Mouse (Mus musculus) forebrain, embryonic 16.5 days (tissue): ENCODE measurements around the gene Rabepk. TPM values are rescaled to one million over a fixed set of nuclear protein-coding genes. Genes with fewer than 3 reads are reported as not detected.
A peak's percentile ranks its signal among the peaks of the same experiment; 100 is the strongest.
"Not testable (repeated sequence)": the region's sequence is repeated elsewhere in the genome, so short reads cannot be mapped to it uniquely, and the experiment has no call there.

Experiments
- ATAC-seq: fragments of 200-750 bp; cut with Nextera tagmentation; 2 replicates; pipeline ENCODE4 v1.8.0; 2017; ENCODE audit warnings: mild to moderate bottlenecking, moderate library complexity
- H3K27ac ChIP-seq: fragments of 300-500 bp; sonication (generic); 2 replicates; pipeline ENCODE4 v1.5.1; 2014; ENCODE audit warnings: low read length, control low read depth
- H3K27me3 ChIP-seq: fragments of 300-500 bp; sonication (generic); replicated peaks from 2 replicates; pipeline ENCODE4 v1.6.1; 2014; ENCODE audit warnings: low read length; ENCODE audit not compliant: control insufficient read depth, insufficient read depth
- H3K36me3 ChIP-seq: fragments of 300-500 bp; sonication (generic); 2 replicates; pipeline ENCODE4 v1.6.1; 2014; ENCODE audit not compliant: control insufficient read depth, insufficient read depth
- H3K4me1 ChIP-seq: fragments of 300-500 bp; sonication (generic); replicated peaks from 2 replicates; pipeline ENCODE4 v1.6.1; 2014; ENCODE audit warnings: low read length; ENCODE audit not compliant: control insufficient read depth, insufficient read depth
- H3K4me2 ChIP-seq: fragments of 300-500 bp; sonication (generic); 2 replicates; pipeline ENCODE4 v1.6.1; 2014; ENCODE audit warnings: mild to moderate bottlenecking, low read length, control low read depth
- H3K4me3 ChIP-seq: fragments of 300-500 bp; sonication (generic); replicated peaks from 2 replicates; pipeline ENCODE4 v1.5.1; 2014; ENCODE audit warnings: mild to moderate bottlenecking, low read length, control low read depth
- H3K9ac ChIP-seq: fragments of 300-500 bp; sonication (generic); replicated peaks from 2 replicates; pipeline ENCODE4 v1.6.1; 2014; ENCODE audit warnings: low read depth, low read length, control low read depth
- H3K9me3 ChIP-seq: fragments of 300-500 bp; sonication (generic); 2 replicates; pipeline ENCODE4 v1.6.1; 2016; ENCODE audit warnings: low read length; ENCODE audit not compliant: control insufficient read depth
- WGBS: fragments of 180-500 bp; shearing (Covaris S2); extraction: QIAGEN DNeasy Blood & Tissue Kit; methylation state at CpG from one replicate; pipeline ENCODE4 v1.1.7; 2014; 5-methylcytosine and 5-hydroxymethylcytosine counted together
- polyA plus RNA-seq: library from polyadenylated mRNA; unstranded; fragments of >200 nt; fragmentation: Nextera tagmentation; extraction: Ambion mirVana; gene quantifications from 2 replicates; pipeline ENCODE4 v1.2.1, GENCODE M21; 2015

The Rabepk gene
- 29.9 and 30.8 TPM in 2 replicates for polyA plus RNA-seq

DNA sequence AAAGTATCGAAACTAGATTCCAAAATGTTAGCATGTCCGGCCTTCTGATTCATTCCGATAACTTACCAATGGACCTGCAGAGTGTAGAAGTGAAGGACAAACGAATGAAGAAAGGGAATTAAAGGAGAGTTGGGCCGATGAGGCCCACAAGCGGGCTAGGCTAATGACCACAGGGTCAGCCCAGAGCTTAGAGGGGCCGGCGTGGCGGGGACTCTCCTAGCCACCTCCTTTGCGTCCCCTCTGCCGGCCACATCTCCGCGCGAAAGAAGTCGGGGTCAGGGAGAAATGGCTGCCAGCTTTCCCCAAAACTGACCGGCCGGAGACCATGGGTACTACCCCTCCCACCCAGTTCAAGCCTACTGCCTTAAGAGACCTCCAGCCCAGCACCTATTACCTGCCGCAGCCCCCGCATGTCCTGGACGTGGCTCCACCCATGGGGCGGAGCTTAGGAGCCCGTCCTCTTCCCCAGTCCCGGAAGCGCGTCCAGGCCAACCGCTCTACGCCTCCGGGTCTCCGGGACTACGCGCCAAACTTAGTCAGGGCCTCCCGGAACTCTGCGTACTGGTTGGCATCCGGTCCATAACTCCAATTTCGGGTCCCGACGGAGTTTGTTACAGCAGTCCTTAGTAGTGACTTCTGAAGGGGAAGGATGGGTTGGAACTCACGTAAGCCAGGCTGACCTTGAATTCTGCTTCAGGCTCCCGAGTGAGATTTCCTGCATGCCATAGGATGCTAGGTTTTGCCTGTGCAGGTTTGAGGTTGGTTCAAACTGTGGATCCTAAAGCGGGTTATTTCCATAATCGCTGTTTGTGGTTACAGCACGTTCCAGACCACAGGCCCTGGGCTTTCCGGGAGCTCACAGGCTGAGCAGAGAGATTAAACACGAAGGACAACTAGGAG is at the start of gene Rabepk:
Rabepk (minus strand) TSS at position 556 of the 900 bp plus-strand sequence.
- peak within 1 kb of the TSS; percentile 93 for H3K4me2 ChIP-seq
- H3K9ac ChIP-seq = peak within 1 kb of the TSS; percentile 69
- peak within 1 kb of the TSS; percentile 60 for H3K4me3 ChIP-seq
- H3K9me3 ChIP-seq = no peaks in the 10 kb centered on the region
- peak; percentile 48 for ATAC-seq
- H3K36me3 ChIP-seq = no peaks in the 10 kb centered on the region
- 4% methylated on average over 44 of the region's 44 CpGs for WGBS
- H3K27me3 ChIP-seq = no peaks in the 10 kb centered on the region
- H3K27ac ChIP-seq = peak within 1 kb of the TSS; percentile 13; the same call in 1 of the 2 replicates
- H3K4me1 ChIP-seq = peaks cover 20% of the 10 kb centered on the region

GRCm38 (mm10) chr2:34847702-34848101 is 48.0 kb upstream of the Rabepk start:
- H3K4me2 ChIP-seq = no peak overlapping the region
- ATAC-seq = no peak
- 88% methylated on average over 1 of the region's 1 CpGs for whole genome bisulfite sequencing
- H3K9me3 ChIP-seq = no peaks in the 10 kb centered on the region
- H3K4me1 ChIP-seq = no peaks in the 10 kb centered on the region
- H3K27ac ChIP-seq = no peak overlapping the region
- H3K4me3 ChIP-seq = no peak overlapping the region
- H3K9ac ChIP-seq = no peak overlapping the region
- H3K27me3 ChIP-seq = no peaks in the 10 kb centered on the region
- H3K36me3 ChIP-seq = peaks cover 12% of the 10 kb centered on the region

- Histone ChIP-seq H3K27ac (no peak overlapping the region), H3K27me3 (no peaks in the 10 kb centered on the region), H3K4me1 (no peaks in the 10 kb centered on the region), H3K9ac (no peak overlapping the region), H3K9me3 (no peaks in the 10 kb centered on the region), H3K4me3 (no peak overlapping the region), H3K4me2 (no peak overlapping the region), H3K36me3 (no peaks in the 10 kb centered on the region)
- ATAC-seq = no peak
- 84% methylated on average over 11 of the region's 11 CpGs for WGBS
These were observed 43.7 kb upstream of the Rabepk start for GRCm38 (mm10) chr2:34843211-34843939.

- no peaks in the 10 kb centered on the region for H3K9me3 ChIP-seq
- WGBS = 83% methylated on average over 8 of the region's 8 CpGs
- no peak overlapping the region for H3K27ac ChIP-seq
- no peak overlapping the region for H3K4me2 ChIP-seq
- ATAC-seq = no peak
- no peaks in the 10 kb centered on the region for H3K36me3 ChIP-seq
- H3K9ac ChIP-seq = no peak overlapping the region
- no peaks in the 10 kb centered on the region for H3K4me1 ChIP-seq
- H3K27me3 ChIP-seq = no peaks in the 10 kb centered on the region
- no peak overlapping the region for H3K4me3 ChIP-seq
These were observed 42.0 kb upstream of the Rabepk start for GRCm38 (mm10) chr2:34841706-34842105.

DNA sequence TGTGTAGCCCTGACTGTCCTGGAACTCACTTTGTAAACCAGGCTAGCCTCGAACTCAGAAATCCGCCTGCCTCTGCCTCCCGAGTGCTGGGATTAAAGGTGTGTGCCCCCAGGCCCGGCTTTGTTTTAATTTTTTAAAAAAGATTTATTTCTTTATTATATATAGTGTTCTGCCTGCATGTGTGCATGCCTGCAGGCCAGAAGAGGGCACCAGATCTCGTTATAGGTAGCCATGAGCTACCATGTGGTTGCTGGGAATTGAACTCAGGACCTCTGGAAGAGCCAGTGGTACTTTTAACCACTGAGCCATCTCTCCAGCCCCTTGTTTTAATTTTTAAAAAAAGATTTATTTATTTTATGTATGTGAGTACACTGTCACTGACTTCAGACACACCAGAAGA is 40.4 kb upstream of the Rabepk start:
- not testable (repeated sequence) for H3K27ac ChIP-seq, H3K36me3 ChIP-seq, ATAC-seq, H3K27me3 ChIP-seq, H3K9me3 ChIP-seq, H3K9ac ChIP-seq, H3K4me1 ChIP-seq, H3K4me2 ChIP-seq, H3K4me3 ChIP-seq
- 84% methylated on average over 5 of the region's 5 CpGs for WGBS

DNA sequence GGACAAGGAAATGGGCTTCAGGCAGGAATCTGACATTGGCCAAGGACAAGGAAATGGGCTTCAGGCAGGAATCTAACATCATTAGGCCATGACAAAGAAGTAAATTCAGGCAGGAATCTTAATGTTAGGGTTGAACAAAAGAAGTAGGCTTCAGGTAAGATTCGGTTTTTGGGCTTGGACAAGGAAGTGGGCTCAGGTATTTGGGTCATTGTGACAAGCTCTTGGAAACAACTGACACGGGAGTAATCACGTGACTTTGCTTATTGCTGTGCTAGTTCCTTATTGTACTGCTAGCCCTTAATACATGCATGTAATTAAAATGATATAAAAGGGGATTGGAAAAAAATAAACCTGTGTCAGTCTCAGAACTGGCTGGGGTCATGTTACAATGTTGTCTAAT is 36.0 kb upstream of the Rabepk start:
- H3K9me3 ChIP-seq = no peaks in the 10 kb centered on the region
- H3K4me1 ChIP-seq = no peaks in the 10 kb centered on the region
- H3K9ac ChIP-seq = no peak overlapping the region
- H3K4me2 ChIP-seq = no peak overlapping the region
- no peak overlapping the region for H3K27ac ChIP-seq
- no peaks in the 10 kb centered on the region for H3K27me3 ChIP-seq
- H3K36me3 ChIP-seq = no peaks in the 10 kb centered on the region
- 74% methylated on average over 3 of the region's 3 CpGs for WGBS
- ATAC-seq = no peak
- H3K4me3 ChIP-seq = no peak overlapping the region

DNA sequence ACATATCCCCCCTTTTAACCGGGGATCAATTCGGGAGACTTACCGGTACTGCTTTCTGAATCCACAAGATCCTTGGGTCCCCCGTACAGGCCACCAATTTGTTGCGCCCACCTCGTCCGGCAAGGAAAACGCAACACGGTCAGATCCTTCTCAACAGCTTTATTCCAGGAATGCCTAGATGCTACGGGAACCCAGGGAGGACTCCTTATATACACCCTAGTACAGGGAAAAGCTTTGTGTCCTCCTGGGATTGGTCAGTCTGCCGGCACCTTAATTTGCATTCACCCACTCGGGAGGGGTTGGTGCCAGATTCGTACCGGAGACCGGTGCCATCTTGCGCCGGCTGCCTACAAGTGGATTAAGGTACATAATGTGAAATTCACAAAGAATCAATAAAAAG is 33.9 kb upstream of the Rabepk start:
- no peak overlapping the region for H3K4me3 ChIP-seq
- H3K27me3 ChIP-seq = no peaks in the 10 kb centered on the region
- H3K9me3 ChIP-seq = no peaks in the 10 kb centered on the region
- no peak overlapping the region for H3K9ac ChIP-seq
- ATAC-seq = no peak
- no peak overlapping the region for H3K27ac ChIP-seq
- H3K4me2 ChIP-seq = no peak overlapping the region
- no peaks in the 10 kb centered on the region for H3K36me3 ChIP-seq
- H3K4me1 ChIP-seq = no peaks in the 10 kb centered on the region
- WGBS = 90% methylated on average over 17 of the region's 17 CpGs

DNA sequence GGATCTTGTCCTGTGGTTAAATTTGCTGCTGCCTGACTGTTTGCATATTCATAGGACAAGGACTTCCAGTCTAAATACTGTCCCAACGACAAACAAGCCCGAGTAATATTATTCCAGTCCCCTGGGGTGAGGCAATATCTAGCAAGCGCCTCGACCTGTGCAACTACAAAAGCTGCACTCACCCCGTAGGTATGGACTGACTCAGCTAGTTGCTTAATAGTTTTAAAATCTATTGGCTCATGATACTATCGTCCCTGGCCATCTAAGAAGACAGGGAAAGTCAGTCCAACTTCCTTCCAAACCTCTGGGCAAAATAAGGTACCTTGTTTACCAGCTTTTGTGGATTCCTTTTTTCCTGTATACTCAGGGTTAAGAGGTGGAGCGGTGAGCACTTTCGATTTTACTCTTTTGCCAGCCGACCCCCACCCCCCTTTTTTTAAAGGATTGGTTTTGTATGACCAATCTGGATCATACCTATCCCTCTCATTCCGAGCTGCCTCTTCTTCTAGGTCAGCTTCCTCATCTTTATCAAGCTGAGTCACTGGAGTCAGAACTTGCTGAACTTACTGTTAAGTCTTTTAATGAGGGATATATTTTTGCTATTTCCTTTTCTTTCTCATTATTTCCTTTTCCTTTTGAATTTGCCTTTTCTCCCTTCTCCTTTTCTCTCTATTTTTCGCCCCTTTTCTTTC is 33.2 kb upstream of the Rabepk start, which contains the start of gene Gm34653:
Gm34653 (plus strand) TSS at position 242 of the 692 bp plus-strand sequence.
- H3K36me3 ChIP-seq, H3K4me3 ChIP-seq, H3K27me3 ChIP-seq, H3K9ac ChIP-seq, H3K27ac ChIP-seq, H3K4me1 ChIP-seq, H3K4me2 ChIP-seq, H3K9me3 ChIP-seq, ATAC-seq: not testable (repeated sequence)
- 73% methylated on average over 11 of the region's 11 CpGs for WGBS

DNA sequence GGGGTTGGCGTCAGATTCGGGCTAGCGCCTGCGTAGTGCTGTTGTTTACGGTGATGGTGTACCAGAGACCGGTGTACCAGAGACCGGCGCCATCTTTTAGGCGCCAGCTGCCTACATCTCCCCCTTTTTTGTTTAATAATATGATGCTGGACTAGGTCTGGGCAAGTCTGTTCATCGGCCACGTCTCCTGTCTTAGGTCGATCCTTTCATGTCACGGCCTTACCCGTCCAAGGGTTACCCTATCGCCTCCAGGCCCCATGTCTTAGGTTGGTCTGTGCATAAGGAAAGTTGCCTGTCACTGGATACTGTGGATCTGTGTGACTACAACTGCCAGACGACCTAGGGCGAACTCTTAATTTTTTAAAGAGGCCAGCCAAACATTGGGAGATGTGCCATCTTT is 30.4 kb upstream of the Rabepk start:
- H3K36me3 ChIP-seq, H3K9ac ChIP-seq, H3K4me2 ChIP-seq, ATAC-seq, H3K4me3 ChIP-seq, H3K27ac ChIP-seq, H3K9me3 ChIP-seq, H3K27me3 ChIP-seq: not testable (repeated sequence)
- H3K4me1 ChIP-seq = peaks cover 11% of the 10 kb centered on the region
- WGBS = 96% methylated on average over 17 of the region's 17 CpGs
